Mouse (Mus musculus) cortical plate, adult 2 months (tissue): ENCODE measurements around the gene F11.

Experiments
- CTCF ChIP-seq: fragments of 200-500 bp; IDR thresholded peaks from 2 replicates; pipeline ENCODE4 v1.5.1; 2011; ENCODE audit warnings: mild to moderate bottlenecking, control low read depth, low read length; ENCODE audit not compliant: insufficient read depth; ENCODE audit errors: extremely low read depth
- POLR2A ChIP-seq: fragments of 200-500 bp; IDR thresholded peaks from 2 replicates; pipeline ENCODE4 v1.6.1; 2011; ENCODE audit warnings: mild to moderate bottlenecking, low read length, control low read depth; ENCODE audit not compliant: insufficient read depth; ENCODE audit errors: extremely low read depth

- no peak for TF ChIP-seq POLR2A
- TF ChIP-seq CTCF, result no peak
These were observed 3.4 kb downstream of the F11 start for GRCm38 (mm10) chr8:45258421-45258820.
